12 mouse cellular contexts compared by ENCODE assay signal in the genomic region with DNA sequence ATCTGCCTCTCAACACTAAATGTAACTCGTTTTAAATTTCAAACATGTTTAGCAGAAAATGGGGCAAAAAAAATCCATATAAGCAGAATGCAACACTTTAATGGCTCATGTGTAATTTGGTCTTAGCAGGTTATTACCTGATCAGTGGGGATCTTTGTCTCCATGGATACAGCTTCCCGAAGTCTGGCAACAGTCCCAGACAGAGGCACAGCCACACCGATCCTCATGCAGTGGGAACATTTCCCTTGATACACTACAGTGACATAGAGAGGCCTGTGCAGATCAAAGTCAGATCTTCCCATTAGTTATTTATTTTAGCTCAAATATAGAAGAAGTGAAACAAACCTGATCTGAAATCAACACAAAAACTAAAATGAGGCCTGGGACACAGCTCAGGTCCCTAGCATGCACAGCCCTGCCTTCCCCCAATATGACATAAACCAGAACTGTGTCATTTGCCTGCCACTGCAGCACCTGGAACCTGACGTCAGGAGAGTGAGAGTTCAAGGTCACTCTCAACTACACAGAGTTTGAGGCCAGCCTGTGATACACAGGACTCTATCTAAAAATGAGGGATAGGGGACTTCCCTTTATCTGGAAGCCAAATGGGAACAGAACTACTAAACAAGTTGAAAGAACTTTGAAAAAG. TPM values are rescaled to one million over a fixed set of nuclear protein-coding genes. Genes with fewer than 3 reads are reported as not detected.
DNase-seq lines count a peak whose midpoint lies in the region; ATAC-seq lines count a peak whose summit lies in the region.
"Had no signal": no experiment of that assay in that cellular context is flagged by ENCODE, and none has a peak within 500 bp of the region (broad histone marks: within the 10 kb centered on the region; RNA-seq: fewer than 3 reads in every experiment).

No protein-coding gene starts in this region.

- H3K4me1 ChIP-seq in forebrain, embryonic 16.5 days (replicated peaks; ENCODE audit: control insufficient read depth, insufficient read depth, low read length), result peaks cover 5% of the 10 kb centered on the region

- DNase-seq in adrenal gland, adult 2 months, result peak; percentile 8
- no peak for DNase-seq in adrenal gland, postnatal 36 days
- DNase-seq in layer of hippocampus, adult 11-12 months (ENCODE audit: low spot score), result peak; percentile 10
- DNase-seq in layer of hippocampus, postnatal 10 days (ENCODE audit: low spot score in 2 of 2), result no peak
- peak; percentile 7 for DNase-seq in adrenal gland, postnatal 14 days
- DNase-seq in layer of hippocampus, adult 9-10 months (ENCODE audit: low spot score), result no peak
- DNase-seq: heart, adult 11 months; lung, adult 18-20 months; thymus, postnatal 36 days had no signal

- no peak overlapping the region for H3K4me2 ChIP-seq in forebrain, embryonic 16.5 days (ENCODE audit: low read length)
- H3K4me2 ChIP-seq: hindbrain, embryonic 13.5 days had no signal

- H3K9me3 ChIP-seq in forebrain, embryonic 16.5 days (ENCODE audit: control insufficient read depth, low read length), result no peaks in the 10 kb centered on the region
- H3K9me3 ChIP-seq: hindbrain, embryonic 13.5 days had no signal

- H3K27ac ChIP-seq in forebrain, embryonic 16.5 days (ENCODE audit: low read length), result no peak overlapping the region

- H3K9ac ChIP-seq in forebrain, embryonic 16.5 days (replicated peaks; ENCODE audit: low read depth, low read length), result no peak overlapping the region
- H3K9ac ChIP-seq: hindbrain, embryonic 13.5 days had no signal

- H3K27me3 ChIP-seq in forebrain, embryonic 16.5 days (replicated peaks; ENCODE audit: control insufficient read depth, insufficient read depth, low read length), result no peaks in the 10 kb centered on the region
- H3K27me3 ChIP-seq: hindbrain, embryonic 13.5 days had no signal

- 31% methylated on average over 4 of the region's 4 CpGs for WGBS in forebrain, embryonic 16.5 days

- peak; percentile 74 for ATAC-seq in forebrain, embryonic 16.5 days
- no peak for ATAC-seq in CD4-positive, CD25-positive, alpha-beta regulatory T cell, adult 4 months

- peaks cover 2% of the 10 kb centered on the region; the same call in 1 of the 2 replicates for H3K36me3 ChIP-seq in forebrain, embryonic 16.5 days (ENCODE audit: control insufficient read depth, insufficient read depth)

- no peak overlapping the region for H3K4me3 ChIP-seq in forebrain, embryonic 16.5 days (replicated peaks; ENCODE audit: low read length)
- H3K4me3 ChIP-seq: hindbrain, embryonic 13.5 days had no signal

RNA-seq across cellular contexts. Expression of gene Usp31, which starts 29.8 kb away (rescaled TPM):
- total RNA-seq in adrenal gland, adult 2 months (2021), result 10 to 100 TPM; 12.5 to 16.1 TPM
- 2.6 and 3.1 TPM in 2 replicates for polyA plus RNA-seq in adrenal gland, adult 2 months (2012; rRNA removed)
- 10 to 100 TPM; 12.5 to 18.3 TPM for total RNA-seq in adrenal gland, postnatal 36 days (2021)
- 10 to 100 TPM; 40.3 to 40.9 TPM for total RNA-seq in layer of hippocampus, postnatal 10 days (2021)
- 15.2 and 15.3 TPM in 2 replicates for total RNA-seq in adrenal gland, postnatal 14 days (2021)
- 4.0 TPM in 2 replicates for polyA plus RNA-seq in forebrain, embryonic 16.5 days (2015; fragmentation: Nextera tagmentation; extraction: Ambion mirVana)
- polyA plus RNA-seq in CD4-positive, CD25-positive, alpha-beta regulatory T cell, adult 4 months (2017; shearing (Covaris generic)), result 1 to 10 TPM; 1.7 to 2.2 TPM

RNA-seq across cellular contexts. Expression of gene Scnn1g, which starts 57.0 kb away (rescaled TPM):
- under 1 TPM in 1 of 2 experiments, not detected in 1; 0.14 TPM for total RNA-seq in adrenal gland, adult 2 months (2021)
- 0.04 and 0.06 TPM in 2 replicates for polyA plus RNA-seq in adrenal gland, adult 2 months (2012; rRNA removed)
- total RNA-seq in adrenal gland, postnatal 36 days (2021), result under 1 TPM in 1 of 2 experiments, not detected in 1; 0.10 TPM
- total RNA-seq in layer of hippocampus, postnatal 10 days (2021), result under 1 TPM; 0.11 to 0.13 TPM
- not detected in 2 replicates for total RNA-seq in adrenal gland, postnatal 14 days (2021)
- 0.07 TPM in 1 of 2 replicates, not detected in the other for polyA plus RNA-seq in forebrain, embryonic 16.5 days (2015; fragmentation: Nextera tagmentation; extraction: Ambion mirVana)
- polyA plus RNA-seq in CD4-positive, CD25-positive, alpha-beta regulatory T cell, adult 4 months (2017; shearing (Covaris generic)), result not detected
- polyA plus RNA-seq: hindbrain, embryonic 13.5 days had no signal

Comparison
In these comparisons a context has a peak if more than half of its experiments do, and no peak if none do; other contexts are left out.
1. DNase-seq: peak in adrenal gland, adult 2 months (single experiment), layer of hippocampus, adult 11-12 months (single experiment) and adrenal gland, postnatal 14 days (single experiment); none in adrenal gland, postnatal 36 days (0 of 2), layer of hippocampus, postnatal 10 days (0 of 2) and layer of hippocampus, adult 9-10 months (single experiment).